Mouse (Mus musculus) intestine, embryonic 15.5 days (tissue): ENCODE measurements at regions not wholly inside any gene's neighbourhood (a gene's known extent, or its start where the extent isn't known, plus 50 kb on each side); places are given as distances from the start of the nearest gene placed in this dataset.

Experiments used
- ATAC-seq: fragments of 200-750 bp; cut with Nextera tagmentation; 2 replicates; pipeline ENCODE4 v1.8.0; 2017; ENCODE audit warnings: moderate TSS enrichment, moderate library complexity
- H3K27ac ChIP-seq: fragments of 300-500 bp; sonication (generic); 2 replicates; pipeline ENCODE4 v1.5.1; 2015; ENCODE audit warnings: mild to moderate bottlenecking, inconsistent platforms
- H3K27me3 ChIP-seq: fragments of 300-500 bp; sonication (generic); replicated peaks from 2 replicates; pipeline ENCODE4 v1.6.1; 2015; ENCODE audit warnings: inconsistent platforms
- H3K36me3 ChIP-seq: fragments of 300-500 bp; sonication (generic); 2 replicates; pipeline ENCODE4 v1.6.1; 2015; ENCODE audit warnings: inconsistent platforms
- H3K4me1 ChIP-seq: fragments of 300-500 bp; sonication (generic); replicated peaks from 2 replicates; pipeline ENCODE4 v1.6.1; 2015; ENCODE audit warnings: inconsistent platforms
- H3K4me2 ChIP-seq: fragments of 300-500 bp; sonication (generic); replicated peaks from 2 replicates; pipeline ENCODE4 v1.6.1; 2015; ENCODE audit warnings: mild to moderate bottlenecking, inconsistent platforms
- H3K4me3 ChIP-seq: fragments of 300-500 bp; sonication (generic); replicated peaks from 2 replicates; pipeline ENCODE4 v1.5.1; 2015; ENCODE audit warnings: inconsistent platforms
- H3K9ac ChIP-seq: fragments of 300-500 bp; sonication (generic); 2 replicates; pipeline ENCODE4 v1.6.1; 2015; ENCODE audit warnings: inconsistent platforms
- H3K9me3 ChIP-seq: fragments of 300-500 bp; sonication (generic); 2 replicates; pipeline ENCODE4 v1.6.1; 2016; ENCODE audit warnings: inconsistent platforms
- WGBS: fragments of 180-500 bp; shearing (Covaris S2); methylation state at CpG from one replicate; pipeline ENCODE4 v1.1.7; 2015; 5-methylcytosine and 5-hydroxymethylcytosine counted together

GRCm38 (mm10) chr12:13085484-13085883 lies 143.8 kb upstream of the Mycn start:
- no peak overlapping the region for H3K27ac ChIP-seq
- ATAC-seq: no peak
- WGBS: 92% methylated on average over 6 of the region's 6 CpGs
- no peaks in the 10 kb centered on the region for H3K27me3 ChIP-seq
- H3K36me3 ChIP-seq: no peaks in the 10 kb centered on the region
- H3K4me3 ChIP-seq: no peak overlapping the region
- H3K9ac ChIP-seq: no peak overlapping the region
- no peaks in the 10 kb centered on the region for H3K4me1 ChIP-seq
- H3K9me3 ChIP-seq: no peaks in the 10 kb centered on the region
- no peak overlapping the region for H3K4me2 ChIP-seq

GRCm38 (mm10) chr12:13083337-13084054 lies 141.8 kb upstream of the Mycn start:
- H3K4me2 ChIP-seq: no peak overlapping the region
- no peaks in the 10 kb centered on the region for H3K4me1 ChIP-seq
- H3K9ac ChIP-seq: no peak overlapping the region
- H3K27ac ChIP-seq: no peak overlapping the region
- H3K27me3 ChIP-seq: no peaks in the 10 kb centered on the region
- no peak overlapping the region for H3K4me3 ChIP-seq
- ATAC-seq: no peak
- H3K36me3 ChIP-seq: no peaks in the 10 kb centered on the region
- no peaks in the 10 kb centered on the region for H3K9me3 ChIP-seq
- WGBS: 67% methylated on average over 8 of the region's 8 CpGs

GRCm38 (mm10) chr12:13080791-13081190 lies 139.1 kb upstream of the Mycn start:
- no peaks in the 10 kb centered on the region for H3K36me3 ChIP-seq
- no peaks in the 10 kb centered on the region for H3K27me3 ChIP-seq
- no peaks in the 10 kb centered on the region for H3K4me1 ChIP-seq
- no peak overlapping the region for H3K9ac ChIP-seq
- no peak overlapping the region for H3K4me2 ChIP-seq
- no peak overlapping the region for H3K27ac ChIP-seq
- 76% methylated on average over 5 of the region's 5 CpGs for WGBS
- ATAC-seq: no peak
- H3K9me3 ChIP-seq: no peaks in the 10 kb centered on the region
- H3K4me3 ChIP-seq: no peak overlapping the region

- ATAC-seq: no peak
- Histone ChIP-seq H3K9me3 (no peaks in the 10 kb centered on the region), H3K4me1 (no peaks in the 10 kb centered on the region), H3K4me2 (no peak overlapping the region), H3K4me3 (no peak overlapping the region), H3K27me3 (no peaks in the 10 kb centered on the region), H3K36me3 (no peaks in the 10 kb centered on the region), H3K27ac (no peak overlapping the region), H3K9ac (no peak overlapping the region)
- WGBS: 92% methylated on average over 3 of the region's 3 CpGs
Measured at GRCm38 (mm10) chr12:13079832-13080231, 138.1 kb upstream of the Mycn start.

- Histone ChIP-seq H3K4me1 (no peaks in the 10 kb centered on the region), H3K4me2 (no peak overlapping the region), H3K4me3 (no peak overlapping the region), H3K9ac (no peak overlapping the region), H3K9me3 (no peaks in the 10 kb centered on the region), H3K36me3 (no peaks in the 10 kb centered on the region), H3K27ac (no peak overlapping the region), H3K27me3 (no peaks in the 10 kb centered on the region)
- WGBS: 49% methylated on average over 4 of the region's 4 CpGs
- no peak for ATAC-seq
Measured at GRCm38 (mm10) chr12:13077689-13078088, 136.0 kb upstream of the Mycn start.

- no peak overlapping the region for H3K4me2 ChIP-seq
- H3K9ac ChIP-seq: no peak overlapping the region
- no peaks in the 10 kb centered on the region for H3K27me3 ChIP-seq
- H3K36me3 ChIP-seq: no peaks in the 10 kb centered on the region
- no peak overlapping the region for H3K27ac ChIP-seq
- no peaks in the 10 kb centered on the region for H3K4me1 ChIP-seq
- no peaks in the 10 kb centered on the region for H3K9me3 ChIP-seq
- H3K4me3 ChIP-seq: no peak overlapping the region
- 53% methylated on average over 3 of the region's 3 CpGs for WGBS
- ATAC-seq: no peak
Measured at GRCm38 (mm10) chr12:13076699-13077287, 135.1 kb upstream of the Mycn start.

GRCm38 (mm10) chr12:13073126-13073886 lies 131.6 kb upstream of the Mycn start:
- WGBS: 35% methylated on average over 4 of the region's 4 CpGs
- Histone ChIP-seq H3K27ac (no peak overlapping the region), H3K9ac (no peak overlapping the region), H3K4me1 (no peaks in the 10 kb centered on the region), H3K4me3 (no peak overlapping the region), H3K36me3 (no peaks in the 10 kb centered on the region), H3K27me3 (no peaks in the 10 kb centered on the region), H3K4me2 (no peak overlapping the region), H3K9me3 (no peaks in the 10 kb centered on the region)
- ATAC-seq: no peak

- H3K27ac ChIP-seq: no peak overlapping the region
- H3K4me3 ChIP-seq: no peak overlapping the region
- no peaks in the 10 kb centered on the region for H3K36me3 ChIP-seq
- no peak overlapping the region for H3K9ac ChIP-seq
- ATAC-seq: no peak
- H3K4me2 ChIP-seq: no peak overlapping the region
- 78% methylated on average over 5 of the region's 5 CpGs for WGBS
- no peaks in the 10 kb centered on the region for H3K4me1 ChIP-seq
- H3K27me3 ChIP-seq: no peaks in the 10 kb centered on the region
- no peaks in the 10 kb centered on the region for H3K9me3 ChIP-seq
Measured at GRCm38 (mm10) chr12:13067295-13067694, 125.6 kb upstream of the Mycn start.

GRCm38 (mm10) chr12:13066604-13067181 lies 125.0 kb upstream of the Mycn start:
- H3K9ac ChIP-seq: no peak overlapping the region
- H3K9me3 ChIP-seq: no peaks in the 10 kb centered on the region
- ATAC-seq: no peak
- no peak overlapping the region for H3K4me2 ChIP-seq
- H3K4me1 ChIP-seq: no peaks in the 10 kb centered on the region
- H3K36me3 ChIP-seq: no peaks in the 10 kb centered on the region
- 55% methylated on average over 6 of the region's 6 CpGs for WGBS
- H3K27me3 ChIP-seq: no peaks in the 10 kb centered on the region
- no peak overlapping the region for H3K27ac ChIP-seq
- no peak overlapping the region for H3K4me3 ChIP-seq

GRCm38 (mm10) chr12:13059473-13059872 lies 117.8 kb upstream of the Mycn start:
- H3K4me3 ChIP-seq: no peak overlapping the region
- no peaks in the 10 kb centered on the region for H3K36me3 ChIP-seq
- H3K27me3 ChIP-seq: no peaks in the 10 kb centered on the region
- no peaks in the 10 kb centered on the region for H3K4me1 ChIP-seq
- no peaks in the 10 kb centered on the region for H3K9me3 ChIP-seq
- H3K4me2 ChIP-seq: no peak overlapping the region
- no peak overlapping the region for H3K27ac ChIP-seq
- no peak for ATAC-seq
- no peak overlapping the region for H3K9ac ChIP-seq
- 68% methylated on average over 2 of the region's 3 CpGs for WGBS

GRCm38 (mm10) chr12:13056246-13056645 lies 114.5 kb upstream of the Mycn start:
- Histone ChIP-seq H3K36me3 (no peaks in the 10 kb centered on the region), H3K9ac (no peak overlapping the region), H3K4me2 (no peak overlapping the region), H3K4me3 (no peak overlapping the region), H3K4me1 (peaks cover 3% of the 10 kb centered on the region; the same call in 1 of the 2 replicates), H3K9me3 (no peaks in the 10 kb centered on the region), H3K27ac (no peak overlapping the region), H3K27me3 (no peaks in the 10 kb centered on the region)
- WGBS: 55% methylated on average over 7 of the region's 7 CpGs
- no peak for ATAC-seq

- Histone ChIP-seq H3K27ac (no peak overlapping the region), H3K4me1 (peaks cover 7% of the 10 kb centered on the region), H3K9ac (no peak overlapping the region), H3K36me3 (no peaks in the 10 kb centered on the region), H3K9me3 (no peaks in the 10 kb centered on the region), H3K4me3 (no peak overlapping the region), H3K27me3 (no peaks in the 10 kb centered on the region), H3K4me2 (no peak overlapping the region)
- no peak for ATAC-seq
- 42% methylated on average over 3 of the region's 3 CpGs for WGBS
Measured at GRCm38 (mm10) chr12:13054611-13055010, 112.9 kb upstream of the Mycn start.
